Mouse (Mus musculus) cortical plate, adult 2 months (tissue): ENCODE data around the gene Olfr873.

Experiments used
- CTCF ChIP-seq: fragments of 200-500 bp; IDR thresholded peaks from 2 replicates; pipeline ENCODE4 v1.5.1; 2011; ENCODE audit warnings: mild to moderate bottlenecking, control low read depth, low read length; ENCODE audit not compliant: insufficient read depth; ENCODE audit errors: extremely low read depth
- POLR2A ChIP-seq: fragments of 200-500 bp; IDR thresholded peaks from 2 replicates; pipeline ENCODE4 v1.6.1; 2011; ENCODE audit warnings: mild to moderate bottlenecking, low read length, control low read depth; ENCODE audit not compliant: insufficient read depth; ENCODE audit errors: extremely low read depth

DNA sequence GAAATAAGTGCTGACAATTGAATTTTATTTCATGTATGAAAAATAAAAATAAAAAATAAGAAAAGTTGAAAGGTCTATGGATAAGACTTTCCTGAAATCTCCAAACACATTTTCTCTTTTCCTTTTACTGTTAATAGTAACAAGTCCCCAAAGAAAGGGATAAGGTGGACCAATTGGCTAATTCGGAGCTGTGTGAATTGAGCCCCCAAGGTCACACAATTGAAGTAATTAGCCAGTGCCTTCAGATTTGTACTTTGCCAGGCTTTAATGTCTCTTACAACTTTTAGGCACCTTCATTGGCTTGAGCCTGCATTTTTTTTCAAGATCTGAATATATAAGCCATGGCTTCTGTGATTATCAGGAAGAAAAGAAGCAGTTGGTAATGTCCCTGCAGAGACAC lies at the start of gene Olfr873:
- no peak for TF ChIP-seq CTCF
- no peak for TF ChIP-seq POLR2A
